In genomic region chr6:149005009-149005408, GRCm38 (mm10) we compare ENCODE assay signal across 17 mouse cellular contexts.
"Had no signal": no experiment of that assay in that cellular context is flagged by ENCODE, and none has a peak within 500 bp of the region (broad histone marks: within the 10 kb centered on the region; RNA-seq: fewer than 3 reads in every experiment).

No protein-coding gene starts in this region.

- DNase-seq: lung, adult 18-20 months; lung, embryonic 14.5 days; lung, postnatal 10 days; lung, postnatal 4 days; midbrain, embryonic 14.5 days; retina, postnatal 1 day; right cerebral cortex, postnatal 14 days; spleen, adult 18-20 months; thymus, adult 18-20 months; thymus, postnatal 14 days; thymus, postnatal 36 days had no signal

- ATAC-seq: midbrain, embryonic 16.5 days had no signal

- H3K4me1 ChIP-seq: midbrain, embryonic 10.5 days; midbrain, embryonic 12.5 days; neural tube, embryonic 13.5 days; neural tube, embryonic 15.5 days had no signal

- H3K27ac ChIP-seq: midbrain, embryonic 10.5 days; midbrain, embryonic 12.5 days; neural tube, embryonic 13.5 days; neural tube, embryonic 15.5 days had no signal

- H3K9me3 ChIP-seq: midbrain, embryonic 10.5 days; midbrain, embryonic 12.5 days; neural tube, embryonic 13.5 days; neural tube, embryonic 15.5 days had no signal

- H3K27me3 ChIP-seq: midbrain, embryonic 12.5 days; neural tube, embryonic 13.5 days; neural tube, embryonic 15.5 days had no signal

- H3K4me3 ChIP-seq: midbrain, embryonic 10.5 days; midbrain, embryonic 12.5 days; myocyte; neural tube, embryonic 13.5 days; neural tube, embryonic 15.5 days had no signal

- H3K4me2 ChIP-seq: lung, embryonic 14.5 days; midbrain, embryonic 12.5 days; neural tube, embryonic 13.5 days; neural tube, embryonic 15.5 days had no signal

- H3K9ac ChIP-seq: lung, embryonic 14.5 days; midbrain, embryonic 12.5 days; neural tube, embryonic 13.5 days; neural tube, embryonic 15.5 days had no signal
